Mouse (Mus musculus) heart, postnatal 0 days (tissue): Measurements from ENCODE around the gene Tada3.
A peak's percentile ranks its signal among the peaks of the same experiment; 100 is the strongest.
"Not testable (repeated sequence)": the region's sequence is repeated elsewhere in the genome, so short reads cannot be mapped to it uniquely, and the experiment has no call there.

ENCODE experiments used
- CTCF ChIP-seq: IDR thresholded peaks from 2 replicates; pipeline ENCODE4 v1.5.1; 2016; ENCODE audit warnings: antibody characterized with exemption, control low read depth, low read depth
- EP300 ChIP-seq: IDR thresholded peaks from 2 replicates; pipeline ENCODE4 v1.6.1; 2016; ENCODE audit warnings: antibody characterized with exemption, low read depth

- TF ChIP-seq CTCF, result 0 out of 2 replicates have a peak, but pooled peaks have one; percentile 10
- TF ChIP-seq EP300, result not testable (repeated sequence)
Observed at GRCm38 (mm10) chr6:113332734-113333133, 44.9 kb downstream of the Tada3 start.
